Mouse (Mus musculus): Measurements from ENCODE around the gene C2cd2l. TPM values are rescaled to one million over a fixed set of nuclear protein-coding genes. Genes with fewer than 3 reads are reported as not detected.
"Not testable (repeated sequence)": the region's sequence is repeated elsewhere in the genome, so short reads cannot be mapped to it uniquely, and the experiment has no call there.

Gene C2cd2l
- polyA plus RNA-seq, 1 experiment from 2014 or later: 8.3 TPM

- Histone ChIP-seq H3K4me1 (peaks cover 23% of the 10 kb centered on the region), H3K4me3 (no peak overlapping the region), H3K36me3 (peaks cover 11% of the 10 kb centered on the region), H3K27ac (no peak overlapping the region), H3K27me3 (no peaks in the 10 kb centered on the region), H3K9ac (no peak overlapping the region), H3K9me3 (no peaks in the 10 kb centered on the region), H3K4me2 (no peak overlapping the region)
- no peak for ATAC-seq (ENCODE audit: insufficient number of reproducible peaks, insufficient read depth, low FRiP score, low TSS enrichment, low read depth)
- 78% methylated on average over 6 of the region's 6 CpGs for WGBS
Measured at GRCm38 (mm10) chr9:44324147-44324546, 4.1 kb upstream of the C2cd2l start.

- H3K4me3 ChIP-seq; H3K27ac ChIP-seq; H3K36me3 ChIP-seq; H3K4me2 ChIP-seq; ATAC-seq (ENCODE audit: insufficient number of reproducible peaks, insufficient read depth, low FRiP score, low TSS enrichment, low read depth); H3K9me3 ChIP-seq; H3K27me3 ChIP-seq; H3K9ac ChIP-seq: not testable (repeated sequence)
- H3K4me1 ChIP-seq: peaks cover 28% of the 10 kb centered on the region
- WGBS: 80% methylated on average over 3 of the region's 4 CpGs
Measured at GRCm38 (mm10) chr9:44323656-44324055, 3.6 kb upstream of the C2cd2l start.

- peak overlapping the region; percentile 57 for H3K9ac ChIP-seq
- peak overlapping the region; percentile 94 for H3K4me2 ChIP-seq
- peaks cover 12% of the 10 kb centered on the region for H3K36me3 ChIP-seq
- H3K27ac ChIP-seq: peak overlapping the region; percentile 74
- no peak for ATAC-seq (ENCODE audit: insufficient number of reproducible peaks, insufficient read depth, low FRiP score, low TSS enrichment, low read depth)
- peaks cover 29% of the 10 kb centered on the region for H3K4me1 ChIP-seq
- 26% methylated on average over 6 of the region's 6 CpGs for WGBS
- no peaks in the 10 kb centered on the region for H3K27me3 ChIP-seq
- H3K4me3 ChIP-seq: peak overlapping the region; percentile 84
- no peaks in the 10 kb centered on the region for H3K9me3 ChIP-seq
Measured at GRCm38 (mm10) chr9:44320799-44321133, 681 bp upstream of the C2cd2l start.

- ATAC-seq (ENCODE audit: insufficient number of reproducible peaks, insufficient read depth, low FRiP score, low TSS enrichment, low read depth): no peak
- Histone ChIP-seq H3K9ac (peak overlapping the region; percentile 88), H3K27ac (peak overlapping the region; percentile 45; the same call in 1 of the 2 replicates), H3K9me3 (no peaks in the 10 kb centered on the region), H3K4me3 (peak overlapping the region; percentile 84), H3K4me1 (peaks cover 27% of the 10 kb centered on the region), H3K4me2 (peak overlapping the region; percentile 94), H3K36me3 (peaks cover 25% of the 10 kb centered on the region), H3K27me3 (no peaks in the 10 kb centered on the region)
- WGBS: under 1% methylated on average over 36 of the region's 37 CpGs
Measured at GRCm38 (mm10) chr9:44319105-44319886, 789 bp downstream of the C2cd2l start.

- Histone ChIP-seq H3K4me3 (peak overlapping the region; percentile 84), H3K27ac (no peak overlapping the region), H3K4me2 (peak overlapping the region; percentile 94), H3K36me3 (peaks cover 31% of the 10 kb centered on the region), H3K9me3 (no peaks in the 10 kb centered on the region), H3K9ac (peak overlapping the region; percentile 88), H3K4me1 (peaks cover 27% of the 10 kb centered on the region), H3K27me3 (no peaks in the 10 kb centered on the region)
- ATAC-seq (ENCODE audit: insufficient number of reproducible peaks, insufficient read depth, low FRiP score, low TSS enrichment, low read depth): no peak
- WGBS: 23% methylated on average over 3 of the region's 3 CpGs
Measured at GRCm38 (mm10) chr9:44318826-44319095, 1.3 kb downstream of the C2cd2l start.

- no peak for ATAC-seq (ENCODE audit: insufficient number of reproducible peaks, insufficient read depth, low FRiP score, low TSS enrichment, low read depth)
- peaks cover 27% of the 10 kb centered on the region for H3K4me1 ChIP-seq
- H3K27ac ChIP-seq: no peak overlapping the region
- peak overlapping the region; percentile 88 for H3K9ac ChIP-seq
- H3K4me2 ChIP-seq: peak overlapping the region; percentile 94
- H3K36me3 ChIP-seq: peaks cover 36% of the 10 kb centered on the region
- H3K27me3 ChIP-seq: no peaks in the 10 kb centered on the region
- H3K4me3 ChIP-seq: peak overlapping the region; percentile 84
- no peaks in the 10 kb centered on the region for H3K9me3 ChIP-seq
- 66% methylated on average over 5 of the region's 5 CpGs for WGBS
Measured at GRCm38 (mm10) chr9:44318076-44318825, 1.8 kb downstream of the C2cd2l start.

- 73% methylated on average over 4 of the region's 4 CpGs for WGBS
Measured at GRCm38 (mm10) chr9:44317452-44317851, 2.6 kb downstream of the C2cd2l start.

GRCm38 (mm10) chr9:44314910-44315309 lies 5.2 kb downstream of the C2cd2l start:
- H3K36me3 ChIP-seq: peaks cover 55% of the 10 kb centered on the region
- no peaks in the 10 kb centered on the region for H3K9me3 ChIP-seq
- peaks cover 7% of the 10 kb centered on the region; the same call in 1 of the 2 replicates for H3K27me3 ChIP-seq
- ATAC-seq (ENCODE audit: insufficient number of reproducible peaks, insufficient read depth, low FRiP score, low TSS enrichment, low read depth): no peak
- no peak overlapping the region for H3K4me3 ChIP-seq
- H3K27ac ChIP-seq: no peak overlapping the region
- H3K9ac ChIP-seq: no peak overlapping the region
- H3K4me2 ChIP-seq: no peak overlapping the region
- 95% methylated on average over 18 of the region's 18 CpGs for WGBS
- peaks cover 29% of the 10 kb centered on the region for H3K4me1 ChIP-seq

More at GRCm38 (mm10) chr9:44317452-44317851, 2.6 kb downstream of the C2cd2l start:
- H3K36me3 ChIP-seq: peaks cover 44% of the 10 kb centered on the region
- H3K27ac ChIP-seq: no peak overlapping the region
- no peak overlapping the region for H3K4me3 ChIP-seq
- peaks cover 27% of the 10 kb centered on the region for H3K4me1 ChIP-seq
- ATAC-seq (ENCODE audit: insufficient number of reproducible peaks, insufficient read depth, low FRiP score, low TSS enrichment, low read depth): no peak
- no peaks in the 10 kb centered on the region for H3K9me3 ChIP-seq
- no peaks in the 10 kb centered on the region for H3K27me3 ChIP-seq
- no peak overlapping the region for H3K9ac ChIP-seq
- H3K4me2 ChIP-seq: 0 out of 2 replicates have a peak overlapping the region, but pooled peaks have one; percentile 94

- ATAC-seq (ENCODE audit: insufficient number of reproducible peaks, insufficient read depth, low FRiP score, low TSS enrichment, low read depth): no peak
- Histone ChIP-seq H3K4me2 (no peak overlapping the region), H3K4me1 (peaks cover 26% of the 10 kb centered on the region), H3K9ac (no peak overlapping the region), H3K36me3 (peaks cover 55% of the 10 kb centered on the region), H3K27me3 (peaks cover 7% of the 10 kb centered on the region; the same call in 1 of the 2 replicates), H3K9me3 (no peaks in the 10 kb centered on the region), H3K4me3 (no peak overlapping the region), H3K27ac (no peak overlapping the region)
- WGBS: 79% methylated on average over 4 of the region's 4 CpGs
Measured at GRCm38 (mm10) chr9:44314257-44314547, 5.9 kb downstream of the C2cd2l start.

GRCm38 (mm10) chr9:44313476-44314256 lies 6.4 kb downstream of the C2cd2l start:
- H3K27me3 ChIP-seq: peaks cover 7% of the 10 kb centered on the region; the same call in 1 of the 2 replicates
- no peak for ATAC-seq (ENCODE audit: insufficient number of reproducible peaks, insufficient read depth, low FRiP score, low TSS enrichment, low read depth)
- no peak overlapping the region for H3K27ac ChIP-seq
- H3K4me1 ChIP-seq: peaks cover 21% of the 10 kb centered on the region
- no peak overlapping the region for H3K9ac ChIP-seq
- no peaks in the 10 kb centered on the region for H3K9me3 ChIP-seq
- no peak overlapping the region for H3K4me3 ChIP-seq
- WGBS: 84% methylated on average over 19 of the region's 19 CpGs
- peaks cover 55% of the 10 kb centered on the region for H3K36me3 ChIP-seq
- H3K4me2 ChIP-seq: no peak overlapping the region
